Mouse (Mus musculus): ENCODE measurements at regions not wholly inside any gene's neighbourhood (a gene's known extent, or its start where the extent isn't known, plus 50 kb on each side); places are given as distances from the start of the nearest gene placed in this dataset.

DNA sequence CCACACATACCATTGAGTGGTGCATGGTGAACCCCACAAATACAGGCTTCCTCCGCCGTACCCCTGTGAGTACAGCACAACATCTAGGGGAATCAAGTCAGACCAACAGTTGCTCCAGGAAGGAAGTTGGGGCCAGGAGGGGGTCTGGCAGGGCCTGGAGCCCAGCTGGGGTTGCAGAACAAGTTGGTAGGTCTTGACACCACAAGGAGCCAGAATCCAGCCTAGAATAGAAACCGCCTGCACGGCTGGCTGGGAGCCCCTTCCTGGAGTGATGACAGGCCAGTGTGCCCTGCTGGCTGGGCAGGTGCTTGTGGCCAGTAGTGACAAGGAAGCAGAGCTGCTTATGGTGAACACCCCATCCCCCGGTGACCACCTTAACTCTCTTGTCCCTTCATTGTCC, 83.9 kb upstream of the Med13l start:
- no peak overlapping the region; the same call in 1 of the 2 replicates for H3K27ac ChIP-seq (ENCODE audit: low read depth, low read length)
- H3K9ac ChIP-seq (ENCODE audit: low read depth, low read length) = 0 out of 2 replicates have a peak overlapping the region, but pooled peaks have one; percentile 34
- 57% methylated on average over 5 of the region's 5 CpGs for WGBS (ENCODE audit: insufficient replicate concordance)
- no peak for ATAC-seq (replicated peaks; ENCODE audit: insufficient number of reproducible peaks, low FRiP score, low TSS enrichment)
- H3K9me3 ChIP-seq (replicated peaks; ENCODE audit: control insufficient read depth, low read length) = no peaks in the 10 kb centered on the region
- H3K4me3 ChIP-seq (ENCODE audit: low read depth, low read length) = no peak overlapping the region
- no peaks in the 10 kb centered on the region for H3K27me3 ChIP-seq (ENCODE audit: control insufficient read depth, insufficient read depth, low read length)
- 0 out of 2 replicates have a peak overlapping the region, but pooled peaks have one; percentile 8 for H3K4me2 ChIP-seq
- no peaks in the 10 kb centered on the region for H3K36me3 ChIP-seq (ENCODE audit: control insufficient read depth, insufficient read depth, low read length)
- peaks cover 30% of the 10 kb centered on the region for H3K4me1 ChIP-seq (ENCODE audit: control insufficient read depth, insufficient read depth, low read length)

DNA sequence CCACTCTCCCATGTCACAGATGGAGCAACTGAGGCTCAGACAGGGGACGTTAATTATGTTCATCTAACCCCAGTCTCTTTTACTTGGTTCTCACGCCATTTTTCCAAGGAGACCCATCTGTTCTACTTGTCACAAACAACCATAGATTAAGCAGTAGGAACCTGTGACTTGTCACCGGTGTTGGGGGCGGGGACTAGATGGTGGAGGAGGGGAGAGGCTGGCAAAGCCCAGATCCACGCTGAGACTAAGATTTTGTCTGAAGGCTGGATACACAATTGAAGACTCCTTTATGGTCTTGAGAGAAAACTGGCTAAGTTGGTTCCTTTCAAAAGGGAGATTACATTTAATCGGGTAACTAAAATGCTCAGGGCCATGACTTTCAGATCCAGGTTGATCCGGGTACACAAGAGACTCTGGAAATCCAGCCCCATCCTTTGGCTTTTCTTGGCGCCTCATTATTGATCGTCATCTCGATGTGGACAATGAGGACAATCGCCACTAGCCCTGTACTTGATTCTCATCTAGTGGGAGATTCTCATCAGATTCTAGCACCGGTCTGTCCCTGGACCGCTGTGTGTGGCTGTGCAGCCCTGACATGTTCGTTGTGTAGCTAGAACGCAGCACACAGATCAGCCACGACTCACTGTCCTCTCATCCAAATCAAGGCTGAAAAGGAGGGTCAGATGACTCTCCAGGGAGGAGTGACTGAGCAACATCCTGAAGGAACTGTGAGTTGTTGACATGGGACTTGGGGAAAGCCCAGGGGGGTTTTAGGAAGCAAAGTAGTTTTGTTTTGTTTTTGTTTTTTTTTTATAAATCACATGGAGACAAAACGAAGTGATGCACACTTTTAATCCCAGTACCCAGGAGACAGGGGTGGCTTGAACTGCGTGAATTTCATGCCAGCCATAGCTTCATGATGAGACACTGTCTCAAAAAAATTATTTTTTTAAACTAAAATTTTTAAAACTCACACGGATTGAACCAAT, 83.1 kb upstream of the Med13l start:
- no peaks in the 10 kb centered on the region for H3K9me3 ChIP-seq (replicated peaks; ENCODE audit: control insufficient read depth, low read length)

DNA sequence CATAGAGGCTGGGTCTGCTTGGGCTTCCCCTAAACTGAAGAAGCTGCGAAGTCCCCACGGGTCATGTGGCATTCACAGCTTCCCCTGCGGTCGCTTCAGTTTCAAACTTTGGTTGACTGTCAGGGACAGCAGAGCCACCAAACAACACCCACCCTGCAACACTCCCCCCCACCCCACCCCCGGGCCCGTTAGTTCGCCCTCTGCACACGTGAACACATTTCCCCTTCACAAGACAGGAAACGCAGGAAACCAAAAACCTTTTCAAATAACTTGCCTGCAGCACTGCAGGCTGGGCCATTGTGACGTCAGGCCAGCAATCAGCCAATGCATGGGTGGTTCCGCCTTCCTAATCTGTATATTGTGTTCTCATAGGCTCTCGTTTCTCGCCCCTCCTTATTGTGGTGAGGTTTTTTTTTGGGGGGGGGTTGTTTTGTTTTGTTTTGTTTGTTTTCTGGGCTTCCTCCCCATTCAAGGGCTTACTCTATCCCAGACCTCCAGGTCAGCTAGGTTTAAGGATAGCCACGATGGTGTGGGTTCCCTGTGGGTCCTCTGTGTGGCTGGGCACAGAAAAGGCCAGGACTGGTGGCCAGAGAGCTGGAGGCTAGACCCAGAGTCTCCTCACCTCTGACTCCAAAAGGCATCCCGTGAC, 82.2 kb upstream of the Med13l start:
- peak; percentile 83 for ATAC-seq (replicated peaks; ENCODE audit: insufficient number of reproducible peaks, low FRiP score, low TSS enrichment)
- peak overlapping the region; percentile 38 for H3K4me3 ChIP-seq (ENCODE audit: low read depth, low read length)
- peak overlapping the region; percentile 66 for H3K27ac ChIP-seq (ENCODE audit: low read depth, low read length)
- H3K4me2 ChIP-seq = peak overlapping the region; percentile 71
- H3K27me3 ChIP-seq (ENCODE audit: control insufficient read depth, insufficient read depth, low read length) = no peaks in the 10 kb centered on the region
- H3K9me3 ChIP-seq (replicated peaks; ENCODE audit: control insufficient read depth, low read length) = no peaks in the 10 kb centered on the region
- 9% methylated on average over 15 of the region's 15 CpGs for WGBS (ENCODE audit: insufficient replicate concordance)
- no peaks in the 10 kb centered on the region for H3K36me3 ChIP-seq (ENCODE audit: control insufficient read depth, insufficient read depth, low read length)
- H3K9ac ChIP-seq (ENCODE audit: low read depth, low read length) = peak overlapping the region; percentile 62; the same call in 1 of the 2 replicates
- peaks cover 32% of the 10 kb centered on the region for H3K4me1 ChIP-seq (ENCODE audit: control insufficient read depth, insufficient read depth, low read length)

More for the DNA sequence above, 83.1 kb upstream of the Med13l start:
- Histone ChIP-seq H3K4me2 (peak overlapping the region; percentile 71), H3K9ac (ENCODE audit: low read depth, low read length) (peak overlapping the region; percentile 62; the same call in 1 of the 2 replicates), H3K27me3 (ENCODE audit: control insufficient read depth, insufficient read depth, low read length) (no peaks in the 10 kb centered on the region), H3K4me1 (ENCODE audit: control insufficient read depth, insufficient read depth, low read length) (peaks cover 30% of the 10 kb centered on the region), H3K4me3 (ENCODE audit: low read depth, low read length) (peak overlapping the region; percentile 38), H3K36me3 (ENCODE audit: control insufficient read depth, insufficient read depth, low read length) (no peaks in the 10 kb centered on the region), H3K27ac (ENCODE audit: low read depth, low read length) (peak overlapping the region; percentile 66)
- WGBS (ENCODE audit: insufficient replicate concordance) = 48% methylated on average over 19 of the region's 19 CpGs
- no peak for ATAC-seq (replicated peaks; ENCODE audit: insufficient number of reproducible peaks, low FRiP score, low TSS enrichment)

DNA sequence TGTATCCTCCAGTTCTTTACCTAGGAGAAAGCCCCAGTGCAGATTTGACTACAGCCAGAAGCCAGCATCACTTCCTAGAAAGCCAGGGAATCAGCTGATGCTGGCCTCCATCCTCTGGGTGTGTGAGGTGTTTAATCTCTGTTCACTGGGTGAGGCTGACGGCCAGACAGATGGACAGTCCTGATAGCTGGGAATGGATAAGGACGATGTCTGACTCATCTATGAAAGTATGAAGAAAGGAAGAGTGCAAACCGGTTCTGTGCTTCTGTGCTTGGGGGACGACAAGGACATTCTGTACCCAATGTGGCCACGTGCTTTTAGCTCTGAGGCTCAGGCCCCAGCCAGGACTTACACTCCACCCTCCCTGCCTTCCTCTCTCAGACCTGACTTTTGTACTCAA, 80.5 kb upstream of the Med13l start:
- no peak overlapping the region for H3K9ac ChIP-seq (ENCODE audit: low read depth, low read length)
- H3K9me3 ChIP-seq (replicated peaks; ENCODE audit: control insufficient read depth, low read length) = no peaks in the 10 kb centered on the region
- WGBS (ENCODE audit: insufficient replicate concordance) = 54% methylated on average over 5 of the region's 5 CpGs
- no peak overlapping the region for H3K4me2 ChIP-seq
- peak overlapping the region; percentile 46; the same call in 1 of the 2 replicates for H3K27ac ChIP-seq (ENCODE audit: low read depth, low read length)
- H3K4me3 ChIP-seq (ENCODE audit: low read depth, low read length) = no peak overlapping the region
- peaks cover 35% of the 10 kb centered on the region for H3K4me1 ChIP-seq (ENCODE audit: control insufficient read depth, insufficient read depth, low read length)
- peak; percentile 62; the same call in 1 of the 2 replicates for ATAC-seq (replicated peaks; ENCODE audit: insufficient number of reproducible peaks, low FRiP score, low TSS enrichment)
- no peaks in the 10 kb centered on the region for H3K36me3 ChIP-seq (ENCODE audit: control insufficient read depth, insufficient read depth, low read length)
- no peaks in the 10 kb centered on the region for H3K27me3 ChIP-seq (ENCODE audit: control insufficient read depth, insufficient read depth, low read length)

DNA sequence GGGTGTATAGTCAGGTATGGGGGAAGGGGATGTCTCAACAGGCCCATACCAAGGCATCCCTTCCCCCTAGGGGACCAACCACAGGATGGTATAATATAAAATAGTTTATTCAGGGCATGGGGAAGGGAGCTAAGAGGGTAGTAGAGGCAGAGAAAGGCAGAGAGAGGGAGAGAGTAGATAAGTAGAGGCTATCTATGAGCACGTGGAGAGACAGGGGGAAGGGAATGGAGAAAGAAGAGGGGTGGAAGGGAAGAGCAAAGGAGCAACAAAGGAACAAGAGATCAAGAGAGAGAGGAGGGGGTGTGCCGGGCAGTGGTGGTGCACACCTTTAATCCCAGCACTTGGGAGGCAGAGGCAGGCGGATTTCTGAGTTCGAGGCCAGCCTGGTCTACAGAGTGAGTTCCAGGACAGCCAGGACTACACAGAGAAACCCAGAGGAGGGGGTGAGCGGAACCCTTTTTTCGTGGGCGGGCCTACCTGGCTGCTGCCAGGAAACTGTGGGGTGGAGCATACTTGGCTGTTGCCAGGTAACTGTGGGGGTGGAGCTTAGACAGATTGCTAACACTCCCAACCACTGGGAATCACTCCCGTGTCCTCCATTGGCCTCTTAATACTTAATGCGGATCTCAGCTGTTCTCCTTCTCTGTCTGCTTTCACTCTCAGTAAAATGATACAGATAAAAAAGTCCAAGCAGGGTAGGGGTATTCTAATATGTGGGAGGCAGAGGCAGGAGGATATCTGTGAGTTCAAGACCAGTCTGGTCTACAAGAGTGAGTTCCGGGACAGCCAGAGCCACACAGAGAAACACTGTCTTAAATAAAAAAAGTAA, 79.3 kb upstream of the Med13l start:
- Histone ChIP-seq H3K4me1 (ENCODE audit: control insufficient read depth, insufficient read depth, low read length) (peaks cover 37% of the 10 kb centered on the region), H3K27me3 (ENCODE audit: control insufficient read depth, insufficient read depth, low read length) (no peaks in the 10 kb centered on the region), H3K4me2 (no peak overlapping the region), H3K9me3 (replicated peaks; ENCODE audit: control insufficient read depth, low read length) (no peaks in the 10 kb centered on the region), H3K27ac (ENCODE audit: low read depth, low read length) (peak overlapping the region; percentile 42), H3K9ac (ENCODE audit: low read depth, low read length) (no peak overlapping the region), H3K4me3 (ENCODE audit: low read depth, low read length) (no peak overlapping the region), H3K36me3 (ENCODE audit: control insufficient read depth, insufficient read depth, low read length) (no peaks in the 10 kb centered on the region)
- ATAC-seq (replicated peaks; ENCODE audit: insufficient number of reproducible peaks, low FRiP score, low TSS enrichment) = 0 out of 2 replicates have a peak, but pooled peaks have one; percentile 32
- 59% methylated on average over 9 of the region's 10 CpGs for WGBS (ENCODE audit: insufficient replicate concordance)

DNA sequence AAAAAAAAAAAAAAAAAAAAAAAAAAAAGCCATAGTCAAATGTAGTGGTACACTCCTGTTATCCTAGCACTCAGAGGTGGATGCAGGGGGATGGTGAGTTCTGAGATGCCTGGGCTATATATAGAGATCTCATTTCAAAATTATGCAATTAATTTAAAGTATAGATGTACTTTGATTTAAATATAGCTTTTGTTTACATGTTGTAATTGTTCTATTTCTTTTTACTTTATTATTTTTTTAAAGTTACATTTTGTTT, 78.8 kb upstream of the Med13l start:
- no peaks in the 10 kb centered on the region for H3K9me3 ChIP-seq (replicated peaks; ENCODE audit: control insufficient read depth, low read length)
- no peaks in the 10 kb centered on the region for H3K36me3 ChIP-seq (ENCODE audit: control insufficient read depth, insufficient read depth, low read length)
- H3K4me2 ChIP-seq = no peak overlapping the region
- H3K4me3 ChIP-seq (ENCODE audit: low read depth, low read length) = no peak overlapping the region
- H3K27ac ChIP-seq (ENCODE audit: low read depth, low read length) = no peak overlapping the region
- ATAC-seq (replicated peaks; ENCODE audit: insufficient number of reproducible peaks, low FRiP score, low TSS enrichment) = no peak
- H3K9ac ChIP-seq (ENCODE audit: low read depth, low read length) = no peak overlapping the region
- H3K27me3 ChIP-seq (ENCODE audit: control insufficient read depth, insufficient read depth, low read length) = no peaks in the 10 kb centered on the region
- peaks cover 35% of the 10 kb centered on the region for H3K4me1 ChIP-seq (ENCODE audit: control insufficient read depth, insufficient read depth, low read length)

DNA sequence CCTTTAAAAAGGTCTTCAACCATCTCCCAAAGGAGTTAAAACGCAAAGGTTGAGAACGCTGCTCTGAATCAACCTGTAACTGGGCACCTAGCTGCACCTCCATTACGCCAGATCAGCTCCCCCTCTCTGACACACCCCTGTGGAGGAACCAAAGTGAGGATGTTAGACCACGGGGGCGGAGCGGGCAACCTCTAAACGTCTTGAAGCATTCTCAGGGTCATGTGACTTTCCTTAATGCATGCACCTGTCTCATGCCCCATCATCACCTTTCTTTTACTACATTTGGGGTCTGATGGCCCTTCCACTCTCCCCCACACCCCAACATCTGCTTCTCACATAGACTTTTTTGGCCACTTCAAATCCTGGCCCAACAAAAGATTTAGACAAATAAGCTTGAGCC, 77.9 kb upstream of the Med13l start:
- Histone ChIP-seq H3K9ac (ENCODE audit: low read depth, low read length) (no peak overlapping the region), H3K4me3 (ENCODE audit: low read depth, low read length) (no peak overlapping the region), H3K9me3 (replicated peaks; ENCODE audit: control insufficient read depth, low read length) (no peaks in the 10 kb centered on the region), H3K4me1 (ENCODE audit: control insufficient read depth, insufficient read depth, low read length) (peaks cover 29% of the 10 kb centered on the region), H3K36me3 (ENCODE audit: control insufficient read depth, insufficient read depth, low read length) (no peaks in the 10 kb centered on the region), H3K27me3 (ENCODE audit: control insufficient read depth, insufficient read depth, low read length) (no peaks in the 10 kb centered on the region), H3K27ac (ENCODE audit: low read depth, low read length) (peak overlapping the region; percentile 62; the same call in 1 of the 2 replicates), H3K4me2 (peak overlapping the region; percentile 48)
- no peak for ATAC-seq (replicated peaks; ENCODE audit: insufficient number of reproducible peaks, low FRiP score, low TSS enrichment)
- WGBS (ENCODE audit: insufficient replicate concordance) = 33% methylated on average over 7 of the region's 7 CpGs

DNA sequence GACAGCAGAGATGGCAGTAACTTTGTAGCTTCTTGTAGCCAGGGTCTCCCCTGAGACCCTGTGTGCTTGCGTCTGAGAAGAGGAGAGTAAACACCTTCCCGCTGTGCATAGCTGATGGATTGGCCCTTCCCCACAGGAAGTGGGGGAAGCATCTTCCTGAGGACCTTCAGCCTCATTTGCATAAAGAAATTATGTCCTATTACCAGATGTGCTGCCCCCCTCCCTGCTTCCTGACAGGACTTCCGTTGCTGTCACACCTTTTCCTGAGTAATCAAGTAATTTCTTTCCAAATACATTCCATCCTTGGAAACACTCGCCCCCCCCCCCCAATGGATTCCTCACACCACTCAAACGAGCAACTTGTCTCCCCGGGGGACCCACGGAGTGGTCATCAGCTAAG, 77.5 kb upstream of the Med13l start:
- Histone ChIP-seq H3K4me2 (peak overlapping the region; percentile 48), H3K27ac (ENCODE audit: low read depth, low read length) (peak overlapping the region; percentile 62), H3K4me1 (ENCODE audit: control insufficient read depth, insufficient read depth, low read length) (peaks cover 25% of the 10 kb centered on the region), H3K4me3 (ENCODE audit: low read depth, low read length) (peak overlapping the region; percentile 2; the same call in 1 of the 2 replicates), H3K9me3 (replicated peaks; ENCODE audit: control insufficient read depth, low read length) (no peaks in the 10 kb centered on the region), H3K36me3 (ENCODE audit: control insufficient read depth, insufficient read depth, low read length) (no peaks in the 10 kb centered on the region), H3K9ac (ENCODE audit: low read depth, low read length) (no peak overlapping the region), H3K27me3 (ENCODE audit: control insufficient read depth, insufficient read depth, low read length) (no peaks in the 10 kb centered on the region)
- WGBS (ENCODE audit: insufficient replicate concordance) = 7% methylated on average over 7 of the region's 7 CpGs
- ATAC-seq (replicated peaks; ENCODE audit: insufficient number of reproducible peaks, low FRiP score, low TSS enrichment) = no peak

All from heart, embryonic 11.5 days (tissue).